Mouse (Mus musculus): ENCODE results near the gene Parvb.

DNA sequence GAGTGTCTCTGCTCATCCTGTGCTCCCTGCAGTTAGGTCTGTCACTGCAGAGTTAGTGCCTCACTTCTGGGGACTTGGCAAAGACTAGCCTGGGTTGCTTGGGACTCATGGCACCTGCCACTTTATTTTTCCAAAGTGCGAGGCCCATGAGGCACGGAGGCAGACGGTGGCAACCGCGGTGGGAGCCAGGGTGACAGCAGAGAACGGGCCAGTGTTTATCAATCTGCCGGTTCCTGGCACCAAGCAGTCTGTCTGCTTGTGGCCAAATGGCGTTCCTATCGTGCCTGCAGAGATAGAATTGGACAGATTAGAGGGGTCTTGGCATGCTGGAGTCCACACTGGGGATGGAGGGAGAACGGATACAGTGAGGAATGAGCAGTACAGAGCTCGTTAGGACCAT, 78.4 kb downstream of the Parvb start:
- TF ChIP-seq CTCF (IDR thresholded peaks at IDR 0.05 in 2 of 3, conservative IDR thresholded peaks at IDR 0.05 in 1 of 3; ENCODE audit: control insufficient read depth in 1 of 3, insufficient read depth in 1 of 3, low read depth in 2 of 3, low read length in 3 of 3, poor library complexity in 1 of 3, severe bottlenecking in 1 of 3): no peak
- no peak for TF ChIP-seq ZNF384 (IDR thresholded peaks at IDR 0.05; ENCODE audit: low read depth, low read length)
- no peak for TF ChIP-seq HCFC1 (IDR thresholded peaks at IDR 0.05; ENCODE audit: low read depth, low read length)
- no peak for TF ChIP-seq MAX (IDR thresholded peaks at IDR 0.05; ENCODE audit: low read length)
- no peak for TF ChIP-seq CHD2 (IDR thresholded peaks at IDR 0.05; ENCODE audit: low read length)
- TF ChIP-seq RAD21 (IDR thresholded peaks at IDR 0.05; ENCODE audit: low read depth, low read length): no peak
- TF ChIP-seq EP300 (IDR thresholded peaks at IDR 0.05; ENCODE audit: low read depth in 1 of 2, low read length in 2 of 2): no peak
- TF ChIP-seq ZMIZ1 (IDR thresholded peaks at IDR 0.05; ENCODE audit: low read depth, low read length): no peak
- no peak for TF ChIP-seq SIN3A (IDR thresholded peaks at IDR 0.05; ENCODE audit: low read length)

All from MEL (cell line).